Mouse (Mus musculus) left cerebral cortex, adult 2 months (tissue): ENCODE measurements around the gene P4hb. TPM values are rescaled to one million over a fixed set of nuclear protein-coding genes. Genes with fewer than 3 reads are reported as not detected.
"Not testable (repeated sequence)": the region's sequence is repeated elsewhere in the genome, so short reads cannot be mapped to it uniquely, and the experiment has no call there.

Experiments
- DNase-seq, 2 experiments: peaks; one replicate each; pipeline ENCODE4 v3.0.0; 2021 to 2022; ENCODE audit warnings: low spot score in 2 of 2, mixed read lengths in 1 of 2; ENCODE audit errors: extremely low spot score in 1 of 2
- H3K27ac ChIP-seq: fragments of 200-600 bp; 2 replicates; pipeline ENCODE4 v1.8.1; 2022
- H3K4me3 ChIP-seq: fragments of 200-600 bp; 2 replicates; pipeline ENCODE4 v1.8.1; 2022
- CTCF ChIP-seq: fragments of 200-600 bp; IDR thresholded peaks from 2 replicates; pipeline ENCODE4 v1.8.1; 2022; ENCODE audit warnings: antibody characterized with exemption, mild to moderate bottlenecking, moderate library complexity
- intact Hi-C: fragments of 180-260 bp; cut with DNase I; formaldehyde crosslinking; loops from one replicate; pipeline ENCODE4 v1.15.1; 2025
- total RNA-seq, 2 experiments: library from RNA; stranded (reverse); gene quantifications; 2 replicates each; pipeline ENCODE4 v1.2.3; 2021

P4hb gene
- total RNA-seq, 2 experiments from 2014 or later: 114 to 120 TPM

GRCm38 (mm10) chr11:120588531-120588930 is 15.5 kb upstream of the P4hb start:
- Histone ChIP-seq H3K27ac (no peak overlapping the region), H3K4me3 (no peak overlapping the region)
- intact Hi-C loops: no loop called here
- no peak for DNase-seq
- TF ChIP-seq CTCF: no peak

- TF ChIP-seq CTCF: no peak
Observed at GRCm38 (mm10) chr11:120583937-120584336, 10.9 kb upstream of the P4hb start.

GRCm38 (mm10) chr11:120582982-120583293 is 9.9 kb upstream of the P4hb start:
- intact Hi-C loops, H3K27ac ChIP-seq, DNase-seq, H3K4me3 ChIP-seq: not testable (repeated sequence)

More at GRCm38 (mm10) chr11:120583937-120584336, 10.9 kb upstream of the P4hb start:
- DNase-seq: no peak
- H3K4me3 ChIP-seq: no peak overlapping the region
- intact Hi-C loops: no loop called here
- no peak overlapping the region for H3K27ac ChIP-seq

- H3K27ac ChIP-seq: peak overlapping the region; percentile 96
- peak; percentile 56 for TF ChIP-seq CTCF
- no peak for DNase-seq
- intact Hi-C loops: no loop called here
- peak overlapping the region; percentile 67 for H3K4me3 ChIP-seq
Observed at GRCm38 (mm10) chr11:120582268-120582981, 9.4 kb upstream of the P4hb start.

GRCm38 (mm10) chr11:120581490-120582267 is 8.6 kb upstream of the P4hb start, which contains the start of gene Arhgdia:
Gene Arhgdia, minus strand, starts transcription at chr11:120581624.
- peak within 1 kb of the TSS; percentile 96 for H3K27ac ChIP-seq
- TF ChIP-seq CTCF: peak; percentile 66
- H3K4me3 ChIP-seq: peak within 1 kb of the TSS; percentile 67
- intact Hi-C loops: loop anchor here (2.0 kb wide), 1 partner anchor 65 kb away; no protein-coding TSS in a partner anchor
- peak; percentile 91 to 93 for DNase-seq

DNA sequence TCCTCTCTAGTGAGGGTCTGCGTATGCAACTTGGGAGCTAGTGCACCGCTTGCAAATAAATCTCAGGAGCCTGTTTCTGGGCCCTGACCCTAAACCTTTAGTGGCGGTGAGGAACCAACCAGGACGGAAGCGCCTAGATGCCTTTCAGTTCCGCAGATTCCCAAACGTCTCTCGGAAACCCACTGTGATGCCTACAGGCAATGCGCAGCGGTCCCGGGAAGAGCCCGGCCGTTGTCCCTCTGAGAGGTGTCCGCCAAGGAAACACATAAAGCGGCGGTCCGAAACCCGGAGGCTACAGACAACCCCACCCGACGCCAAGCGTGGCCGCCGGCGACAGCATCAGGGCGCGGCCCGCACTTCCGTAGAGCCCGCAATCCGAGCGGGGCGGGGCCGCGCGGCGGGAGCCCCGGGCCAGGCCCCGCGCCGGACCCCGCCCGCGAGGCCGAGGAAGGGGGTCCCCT is 7.8 kb upstream of the P4hb start:
- Histone ChIP-seq H3K4me3 (peak overlapping the region; percentile 67), H3K27ac (peak overlapping the region; percentile 91)
- peak; percentile 45 to 47 for DNase-seq
- TF ChIP-seq CTCF: no peak
- intact Hi-C loops: loop anchor here (2.0 kb wide), 1 partner anchor 64 kb away; no protein-coding TSS in a partner anchor

GRCm38 (mm10) chr11:120580190-120580589 is 7.1 kb upstream of the P4hb start:
- H3K27ac ChIP-seq: peak overlapping the region; percentile 91
- no peak for TF ChIP-seq CTCF
- DNase-seq: no peak
- intact Hi-C loops: loop anchor here (2.0 kb wide), 1 partner anchor 63 kb away; no protein-coding TSS in a partner anchor
- H3K4me3 ChIP-seq: peak overlapping the region; percentile 67

GRCm38 (mm10) chr11:120579316-120580107 is 6.5 kb upstream of the P4hb start:
- intact Hi-C loops: loop anchor here (2.0 kb wide), 1 partner anchor 63 kb away; no protein-coding TSS in a partner anchor
- Histone ChIP-seq H3K27ac (peak overlapping the region; percentile 91), H3K4me3 (peak overlapping the region; percentile 67)
- peak; percentile 76 to 81 for DNase-seq
- TF ChIP-seq CTCF: peak; percentile 99

DNA sequence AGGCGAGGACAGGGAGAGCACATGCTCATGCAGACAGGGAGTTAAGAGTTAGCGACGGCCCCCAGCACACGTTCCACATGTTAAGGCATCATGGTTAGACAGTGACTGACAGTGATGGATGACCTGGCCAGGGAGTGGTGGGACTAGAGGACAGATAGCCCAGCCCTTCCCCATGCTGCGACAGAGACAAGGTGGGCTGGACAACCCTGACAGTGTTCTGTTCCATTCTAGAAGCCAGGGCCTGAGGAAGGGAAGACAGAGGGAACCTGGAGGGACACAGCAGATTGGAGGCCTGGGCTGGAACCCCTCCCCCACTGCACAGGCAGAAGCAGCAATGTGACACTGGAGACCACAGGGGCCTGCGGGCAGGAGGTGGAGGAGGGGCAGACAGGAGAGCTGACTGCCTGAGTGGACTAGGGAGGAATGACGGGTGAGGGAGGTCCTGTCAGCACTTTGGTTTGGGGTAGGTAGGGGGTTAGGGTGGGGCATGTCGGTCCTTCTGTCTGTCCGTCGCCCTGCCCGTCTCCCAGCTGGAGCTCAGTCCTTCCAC is 5.7 kb upstream of the P4hb start:
- no peak for DNase-seq
- TF ChIP-seq CTCF: no peak
- no peak overlapping the region for H3K27ac ChIP-seq
- intact Hi-C loops: no loop called here
- no peak overlapping the region for H3K4me3 ChIP-seq

DNA sequence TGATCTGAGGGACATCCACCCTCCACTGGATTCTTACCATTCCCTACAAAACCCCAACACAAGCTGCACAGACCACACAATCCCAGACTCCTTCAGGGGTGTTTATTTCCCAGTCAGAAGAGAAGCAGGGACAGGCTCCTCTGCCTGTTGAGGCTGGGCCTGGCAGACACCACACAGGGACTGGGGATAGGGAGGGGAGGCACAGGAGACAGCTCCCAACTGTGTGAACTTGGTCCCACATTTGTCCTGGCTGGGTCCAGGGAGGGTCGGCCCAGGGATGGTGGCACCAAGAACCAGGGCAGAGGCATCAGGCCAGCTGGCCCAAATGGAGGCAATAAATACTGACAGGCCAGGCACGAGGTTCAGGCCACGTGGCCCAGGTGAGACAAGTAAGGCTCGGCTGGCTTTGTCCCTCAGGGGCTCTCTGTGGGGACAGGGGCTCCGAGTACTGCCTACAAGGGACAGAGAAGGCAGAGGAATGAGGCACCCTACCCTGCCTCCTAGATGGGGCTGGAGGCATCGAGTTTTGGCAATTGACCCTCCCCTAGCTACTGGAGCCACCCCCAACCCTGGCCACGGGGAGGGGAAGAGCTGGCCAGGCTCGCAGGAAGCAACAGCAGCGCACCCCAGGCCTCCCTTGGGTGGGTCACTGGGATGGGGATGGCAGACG is 5.1 kb upstream of the P4hb start:
- no peak for TF ChIP-seq CTCF
- Histone ChIP-seq H3K27ac (no peak overlapping the region), H3K4me3 (no peak overlapping the region)
- intact Hi-C loops: no loop called here
- no peak for DNase-seq
